Mouse (Mus musculus) liver, embryonic 12.5 days (tissue): Measurements from ENCODE around the gene Slc48a1. TPM values are rescaled to one million over a fixed set of nuclear protein-coding genes. Genes with fewer than 3 reads are reported as not detected.
A peak's percentile ranks its signal among the peaks of the same experiment; 100 is the strongest.

Experiments
- ATAC-seq: fragments of 200-750 bp; cut with Nextera tagmentation; 2 replicates; pipeline ENCODE4 v1.8.0; 2017; ENCODE audit warnings: moderate number of reproducible peaks, mild to moderate bottlenecking, moderate library complexity
- H3K27ac ChIP-seq: fragments of 300-500 bp; sonication (generic); 2 replicates; pipeline ENCODE4 v1.5.1; 2016; ENCODE audit warnings: mild to moderate bottlenecking
- H3K27me3 ChIP-seq: fragments of 300-500 bp; sonication (generic); replicated peaks from 2 replicates; pipeline ENCODE4 v1.6.1; 2016; ENCODE audit warnings: mild to moderate bottlenecking, moderate library complexity
- H3K36me3 ChIP-seq: fragments of 300-500 bp; sonication (generic); 2 replicates; pipeline ENCODE4 v1.6.1; 2016; ENCODE audit warnings: mild to moderate bottlenecking, moderate library complexity
- H3K4me1 ChIP-seq: fragments of 300-500 bp; sonication (generic); 2 replicates; pipeline ENCODE4 v1.6.1; 2016
- H3K4me2 ChIP-seq: fragments of 300-500 bp; sonication (generic); 2 replicates; pipeline ENCODE4 v1.6.1; 2016; ENCODE audit warnings: mild to moderate bottlenecking, moderate library complexity
- H3K4me3 ChIP-seq: fragments of 300-500 bp; sonication (generic); 2 replicates; pipeline ENCODE4 v1.5.1; 2016; ENCODE audit warnings: mild to moderate bottlenecking, moderate library complexity
- H3K9ac ChIP-seq: fragments of 300-500 bp; sonication (generic); 2 replicates; pipeline ENCODE4 v1.6.1; 2016; ENCODE audit warnings: mild to moderate bottlenecking, moderate library complexity
- H3K9me3 ChIP-seq: fragments of 300-500 bp; sonication (generic); replicated peaks from 2 replicates; pipeline ENCODE4 v1.6.1; 2016; ENCODE audit warnings: mild to moderate bottlenecking, moderate library complexity
- WGBS: fragments of 180-500 bp; shearing (Covaris S2); methylation state at CpG from one replicate; pipeline ENCODE4 v1.1.7; 2016; ENCODE audit not compliant: insufficient replicate concordance; 5-methylcytosine and 5-hydroxymethylcytosine counted together
- polyA plus RNA-seq: library from polyadenylated mRNA; unstranded; fragments of >200 nt; fragmentation: Nextera tagmentation; extraction: Ambion mirVana; gene quantifications from 2 replicates; pipeline ENCODE4 v1.2.1, GENCODE M21; 2016

Gene Slc48a1
- polyA plus RNA-seq, 1 experiment from 2014 or later: 88.7 TPM

- Histone ChIP-seq H3K9me3 (no peaks in the 10 kb centered on the region), H3K36me3 (no peaks in the 10 kb centered on the region), H3K4me1 (peaks cover 34% of the 10 kb centered on the region), H3K4me3 (peak overlapping the region; percentile 49), H3K27me3 (peaks cover 79% of the 10 kb centered on the region), H3K27ac (no peak overlapping the region), H3K9ac (peak overlapping the region; percentile 28), H3K4me2 (peak overlapping the region; percentile 71)
- WGBS: 2% methylated on average over 18 of the region's 18 CpGs
- ATAC-seq: no peak
These were observed 10.1 kb upstream of the Slc48a1 start for GRCm38 (mm10) chr15:97768192-97768591.

GRCm38 (mm10) chr15:97770280-97770679, 8.0 kb upstream of the Slc48a1 start:
- no peaks in the 10 kb centered on the region for H3K36me3 ChIP-seq
- H3K4me3 ChIP-seq: no peak overlapping the region
- H3K9me3 ChIP-seq: no peaks in the 10 kb centered on the region
- H3K27me3 ChIP-seq: peaks cover 77% of the 10 kb centered on the region
- WGBS: 78% methylated on average over 8 of the region's 8 CpGs
- H3K4me2 ChIP-seq: no peak overlapping the region
- peaks cover 44% of the 10 kb centered on the region for H3K4me1 ChIP-seq
- no peak overlapping the region for H3K27ac ChIP-seq
- H3K9ac ChIP-seq: no peak overlapping the region
- no peak for ATAC-seq

- Histone ChIP-seq H3K27me3 (peaks cover 56% of the 10 kb centered on the region), H3K4me2 (no peak overlapping the region), H3K4me3 (no peak overlapping the region), H3K4me1 (peaks cover 27% of the 10 kb centered on the region), H3K9ac (no peak overlapping the region), H3K36me3 (no peaks in the 10 kb centered on the region), H3K9me3 (no peaks in the 10 kb centered on the region), H3K27ac (peak overlapping the region; percentile 70)
- ATAC-seq: no peak
- WGBS: 30% methylated on average over 5 of the region's 5 CpGs
These were observed 5.2 kb upstream of the Slc48a1 start for GRCm38 (mm10) chr15:97773108-97773507.

GRCm38 (mm10) chr15:97773961-97774370, 4.4 kb upstream of the Slc48a1 start:
- peak; percentile 51; the same call in 1 of the 2 replicates for ATAC-seq
- H3K27ac ChIP-seq: peak overlapping the region; percentile 70
- no peaks in the 10 kb centered on the region for H3K36me3 ChIP-seq
- H3K27me3 ChIP-seq: peaks cover 47% of the 10 kb centered on the region
- H3K4me3 ChIP-seq: no peak overlapping the region
- H3K4me2 ChIP-seq: no peak overlapping the region
- 43% methylated on average over 5 of the region's 5 CpGs for WGBS
- no peaks in the 10 kb centered on the region for H3K9me3 ChIP-seq
- peaks cover 22% of the 10 kb centered on the region for H3K4me1 ChIP-seq
- H3K9ac ChIP-seq: no peak overlapping the region; the same call in 1 of the 2 replicates

- no peak overlapping the region for H3K9ac ChIP-seq
- no peak overlapping the region for H3K4me2 ChIP-seq
- peaks cover 32% of the 10 kb centered on the region for H3K27me3 ChIP-seq
- H3K4me1 ChIP-seq: peaks cover 22% of the 10 kb centered on the region
- WGBS: 6% methylated on average over 8 of the region's 8 CpGs
- no peak for ATAC-seq
- no peaks in the 10 kb centered on the region for H3K9me3 ChIP-seq
- H3K4me3 ChIP-seq: no peak overlapping the region
- H3K27ac ChIP-seq: no peak overlapping the region
- H3K36me3 ChIP-seq: no peaks in the 10 kb centered on the region
These were observed 1.8 kb upstream of the Slc48a1 start for GRCm38 (mm10) chr15:97776514-97776913.

DNA sequence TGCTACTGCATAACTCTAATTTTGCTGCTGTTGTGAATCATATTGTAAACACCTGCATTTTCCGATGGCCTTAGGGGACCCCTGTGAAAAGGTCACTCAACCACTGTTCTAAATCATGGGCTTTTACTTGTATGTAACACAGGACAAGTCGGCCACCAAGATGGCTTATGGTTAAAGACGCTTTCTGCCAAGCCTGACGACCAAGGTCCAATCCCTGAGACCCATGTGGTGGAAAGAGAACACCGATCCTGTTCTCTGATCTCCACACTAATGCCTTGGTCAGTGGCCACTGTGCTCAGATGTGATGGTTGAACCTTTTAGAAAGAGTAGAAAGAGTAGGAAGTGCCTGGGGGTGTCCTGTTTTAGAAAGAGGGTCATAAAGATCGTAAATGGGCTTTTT, 1.4 kb upstream of the Slc48a1 start:
- no peak overlapping the region for H3K9ac ChIP-seq
- H3K27ac ChIP-seq: no peak overlapping the region
- H3K4me3 ChIP-seq: no peak overlapping the region
- no peaks in the 10 kb centered on the region for H3K9me3 ChIP-seq
- no peak overlapping the region for H3K4me2 ChIP-seq
- ATAC-seq: no peak
- peaks cover 36% of the 10 kb centered on the region for H3K27me3 ChIP-seq
- no peaks in the 10 kb centered on the region for H3K36me3 ChIP-seq
- 77% methylated on average over 6 of the region's 6 CpGs for WGBS
- H3K4me1 ChIP-seq: peaks cover 24% of the 10 kb centered on the region

GRCm38 (mm10) chr15:97779576-97779975, 1.3 kb downstream of the Slc48a1 start:
- no peak for ATAC-seq
- Histone ChIP-seq H3K36me3 (no peaks in the 10 kb centered on the region), H3K4me2 (no peak overlapping the region), H3K9ac (no peak overlapping the region), H3K4me1 (peaks cover 16% of the 10 kb centered on the region), H3K9me3 (no peaks in the 10 kb centered on the region), H3K27me3 (peaks cover 39% of the 10 kb centered on the region), H3K27ac (no peak overlapping the region), H3K4me3 (no peak overlapping the region)
- WGBS: 83% methylated on average over 1 of the region's 1 CpGs

- H3K27ac ChIP-seq: no peak overlapping the region
- no peaks in the 10 kb centered on the region for H3K36me3 ChIP-seq
- ATAC-seq: no peak
- H3K27me3 ChIP-seq: peaks cover 29% of the 10 kb centered on the region
- H3K4me2 ChIP-seq: no peak overlapping the region
- H3K4me1 ChIP-seq: peaks cover 25% of the 10 kb centered on the region
- no peak overlapping the region for H3K9ac ChIP-seq
- no peaks in the 10 kb centered on the region for H3K9me3 ChIP-seq
- H3K4me3 ChIP-seq: no peak overlapping the region
- 71% methylated on average over 12 of the region's 12 CpGs for WGBS
These were observed 2.3 kb downstream of the Slc48a1 start for GRCm38 (mm10) chr15:97780611-97781031.

GRCm38 (mm10) chr15:97781961-97782748, 3.8 kb downstream of the Slc48a1 start:
- Histone ChIP-seq H3K4me2 (peak overlapping the region; percentile 61), H3K27ac (no peak overlapping the region; the same call in 1 of the 2 replicates), H3K27me3 (peaks cover 25% of the 10 kb centered on the region), H3K36me3 (no peaks in the 10 kb centered on the region), H3K4me1 (peaks cover 41% of the 10 kb centered on the region), H3K9ac (peak overlapping the region; percentile 17; the same call in 1 of the 2 replicates), H3K9me3 (no peaks in the 10 kb centered on the region), H3K4me3 (peak overlapping the region; percentile 32)
- ATAC-seq: no peak
- 24% methylated on average over 24 of the region's 24 CpGs for WGBS

GRCm38 (mm10) chr15:97782749-97783105, 4.4 kb downstream of the Slc48a1 start:
- WGBS: under 1% methylated on average over 9 of the region's 9 CpGs
- Histone ChIP-seq H3K4me3 (peak overlapping the region; percentile 32), H3K4me2 (peak overlapping the region; percentile 61), H3K9ac (peak overlapping the region; percentile 17; the same call in 1 of the 2 replicates), H3K4me1 (peaks cover 46% of the 10 kb centered on the region), H3K27ac (no peak overlapping the region; the same call in 1 of the 2 replicates), H3K27me3 (peaks cover 25% of the 10 kb centered on the region), H3K36me3 (0 out of 2 replicates have a peak, but pooled peaks cover 3% of the 10 kb centered on the region), H3K9me3 (no peaks in the 10 kb centered on the region)
- no peak for ATAC-seq

- Histone ChIP-seq H3K27me3 (peaks cover 25% of the 10 kb centered on the region), H3K4me2 (peak overlapping the region; percentile 90), H3K9ac (peak overlapping the region; percentile 99), H3K9me3 (no peaks in the 10 kb centered on the region), H3K36me3 (peaks cover 11% of the 10 kb centered on the region; the same call in 1 of the 2 replicates), H3K27ac (peak overlapping the region; percentile 97), H3K4me3 (peak overlapping the region; percentile 96), H3K4me1 (peaks cover 60% of the 10 kb centered on the region)
- WGBS: 3% methylated on average over 26 of the region's 39 CpGs
- peak; percentile 82 for ATAC-seq
These were observed 5.8 kb downstream of the Slc48a1 start for GRCm38 (mm10) chr15:97784092-97784559.

- H3K4me2 ChIP-seq: peak overlapping the region; percentile 90
- peaks cover 25% of the 10 kb centered on the region for H3K27me3 ChIP-seq
- peaks cover 66% of the 10 kb centered on the region for H3K4me1 ChIP-seq
- peak overlapping the region; percentile 96 for H3K4me3 ChIP-seq
- H3K9ac ChIP-seq: peak overlapping the region; percentile 99
- H3K27ac ChIP-seq: peak overlapping the region; percentile 97
- peak; percentile 61 for ATAC-seq
- 4% methylated on average over 45 of the region's 45 CpGs for WGBS
- no peaks in the 10 kb centered on the region for H3K9me3 ChIP-seq
- H3K36me3 ChIP-seq: peaks cover 14% of the 10 kb centered on the region
These were observed 6.3 kb downstream of the Slc48a1 start for GRCm38 (mm10) chr15:97784561-97785161.
